Mouse (Mus musculus): ENCODE measurements around the gene Apod.

The Apod gene

DNA sequence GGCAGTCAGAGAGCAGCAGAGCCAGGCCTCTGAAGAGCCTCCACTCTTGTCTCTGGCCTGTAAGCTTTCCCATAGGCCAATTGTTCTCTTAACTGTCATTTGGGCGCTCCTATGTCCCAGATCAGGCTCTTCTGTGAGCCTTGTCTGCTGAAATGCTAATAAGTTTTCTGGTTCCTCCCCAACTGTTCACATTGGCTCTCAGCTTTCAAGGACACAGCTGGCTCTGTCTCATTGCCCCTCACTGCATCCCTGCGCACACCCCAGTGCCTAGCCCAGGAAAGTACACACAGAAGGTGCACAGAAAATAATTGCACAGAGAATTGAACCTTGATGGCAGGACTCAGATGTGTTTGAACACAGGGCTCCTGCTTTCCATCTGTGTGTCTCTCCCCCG, 14.7 kb downstream of the Apod start:
- no peak for TF ChIP-seq GATA4 (IDR thresholded peaks at IDR 0.05; ENCODE audit: insufficient replicate concordance, low read length)

DNA sequence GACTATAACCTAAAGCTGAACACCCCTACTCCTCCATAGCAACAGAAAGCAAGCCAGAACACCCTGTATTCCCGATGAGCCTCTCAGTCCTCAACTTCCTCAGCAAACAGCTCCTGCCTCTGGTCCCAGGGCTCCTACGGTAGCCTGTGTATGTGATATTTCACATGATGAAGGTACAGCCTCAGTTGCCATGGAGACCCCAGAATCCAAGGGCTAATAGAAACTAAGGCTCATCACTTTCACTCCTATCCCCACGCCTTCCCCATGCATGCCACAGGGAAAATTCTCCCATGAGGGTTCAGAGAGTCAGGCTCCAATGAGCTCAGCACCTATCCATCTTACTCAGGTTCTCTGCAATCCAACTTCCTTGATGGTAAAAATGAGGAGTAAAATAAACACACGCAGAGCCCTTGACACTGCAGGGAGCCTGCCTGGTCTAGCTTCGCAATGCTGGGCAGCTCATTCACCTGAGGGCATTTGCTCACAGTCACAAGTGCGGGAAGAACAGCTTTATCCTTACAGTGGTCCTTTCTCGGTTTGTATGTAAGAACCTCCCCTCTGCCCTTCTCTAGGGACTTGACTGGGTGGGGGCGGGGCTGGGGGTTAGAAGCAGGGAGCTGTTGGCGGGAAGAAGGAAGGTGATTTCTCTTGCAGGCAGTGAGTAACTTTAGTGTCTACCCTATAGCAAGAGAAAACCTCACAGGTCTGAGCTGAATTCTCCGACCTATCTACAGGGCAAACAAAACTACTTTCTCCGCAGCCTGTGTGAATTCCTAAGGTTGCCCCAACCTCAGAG, 15.2 kb downstream of the Apod start:
- no peak for TF ChIP-seq GATA4 (IDR thresholded peaks at IDR 0.05; ENCODE audit: insufficient replicate concordance, low read length)

DNA sequence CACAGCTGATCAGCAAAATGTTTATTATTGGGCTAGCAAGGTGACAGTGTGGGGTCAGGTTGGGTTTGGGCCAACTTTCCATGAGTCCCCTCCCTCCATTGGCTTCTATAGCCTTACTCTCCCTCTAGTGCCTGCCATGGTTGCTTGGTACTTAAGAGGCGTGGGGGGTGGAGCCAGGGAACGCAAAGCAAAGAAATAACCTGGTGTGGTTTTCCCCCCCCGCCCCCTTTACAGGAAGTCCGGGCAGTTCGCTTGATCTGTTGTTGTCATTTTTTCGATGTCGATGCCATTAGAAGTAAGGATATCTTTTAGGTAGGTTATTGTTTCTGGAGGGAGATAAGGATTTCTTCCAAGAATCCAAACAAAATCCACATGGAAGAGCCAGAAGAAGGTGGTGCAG, 17.5 kb downstream of the Apod start:
- TF ChIP-seq GATA4 (IDR thresholded peaks at IDR 0.05; ENCODE audit: insufficient replicate concordance, low read length) = no peak

DNA sequence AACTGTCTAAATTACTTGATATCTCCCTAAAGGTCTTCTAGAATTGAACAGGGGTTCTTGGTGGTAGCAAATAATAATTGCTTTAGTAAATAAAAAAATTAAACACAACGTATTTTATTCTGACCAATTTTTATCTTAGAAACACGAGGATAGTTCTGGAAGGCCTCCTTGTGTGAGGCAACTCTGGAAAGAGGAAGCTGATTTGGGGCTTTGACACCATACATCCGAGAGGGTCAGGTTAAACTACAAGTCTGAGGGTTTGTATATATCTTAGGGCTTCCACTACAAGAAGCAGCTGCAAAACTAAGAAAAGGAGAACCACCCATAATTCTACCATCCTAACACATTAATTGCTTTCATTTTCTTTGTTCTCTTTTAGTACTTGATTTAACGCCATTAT, 20.8 kb downstream of the Apod start:
- TF ChIP-seq GATA4 (IDR thresholded peaks at IDR 0.05; ENCODE audit: insufficient replicate concordance, low read length) = no peak

DNA sequence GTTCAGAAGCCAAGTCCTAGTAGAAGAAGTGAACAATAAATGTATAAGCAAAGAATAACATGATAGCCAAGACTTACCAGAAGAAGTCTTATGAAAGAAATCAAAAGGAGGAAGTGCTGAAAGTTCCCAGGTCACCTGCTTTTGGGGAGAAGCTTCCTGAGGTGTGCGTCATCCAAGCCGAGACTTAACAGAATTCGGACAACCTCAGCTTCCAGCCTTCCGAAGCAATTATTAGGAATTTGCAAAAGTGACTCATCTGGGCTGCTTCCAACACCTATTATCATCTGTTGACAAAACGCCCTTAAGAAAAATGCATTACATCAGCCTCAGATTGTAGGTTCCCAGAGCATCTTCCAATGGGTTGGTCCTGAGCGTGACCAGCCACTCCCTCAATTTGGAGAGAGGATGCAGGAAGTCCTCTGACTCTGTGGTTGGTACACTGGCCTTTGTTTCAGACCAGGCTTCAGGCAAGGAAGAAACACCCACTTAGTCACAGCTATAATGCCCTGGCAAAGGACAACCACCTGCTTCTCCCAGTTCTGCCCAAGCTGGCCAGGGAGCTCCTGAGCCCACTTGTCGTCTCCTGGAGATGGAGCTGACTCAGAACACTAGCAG, 23.8 kb downstream of the Apod start:
- TF ChIP-seq GATA4 (IDR thresholded peaks at IDR 0.05; ENCODE audit: insufficient replicate concordance, low read length) = no peak

DNA sequence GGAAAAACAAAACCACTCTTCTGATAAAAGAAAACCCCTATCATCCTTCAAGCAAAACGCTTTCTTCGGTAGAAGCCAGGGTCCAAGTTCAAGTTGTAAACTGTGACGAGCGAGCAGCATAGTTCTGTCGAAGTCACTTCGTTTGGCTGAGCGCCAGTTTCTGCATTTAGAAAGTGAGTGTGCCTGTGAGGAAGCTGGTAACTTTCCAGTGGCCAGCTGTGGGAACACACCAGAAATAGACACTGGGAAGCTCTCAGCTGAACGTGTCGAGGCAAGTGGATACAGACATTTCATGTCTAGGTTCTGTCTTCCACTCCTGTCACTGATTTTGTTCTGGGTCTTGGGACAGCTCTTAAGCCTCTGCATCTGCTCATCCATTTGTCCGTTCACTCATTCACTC, 24.3 kb downstream of the Apod start:
- no peak for TF ChIP-seq GATA4 (IDR thresholded peaks at IDR 0.05; ENCODE audit: insufficient replicate concordance, low read length)

DNA sequence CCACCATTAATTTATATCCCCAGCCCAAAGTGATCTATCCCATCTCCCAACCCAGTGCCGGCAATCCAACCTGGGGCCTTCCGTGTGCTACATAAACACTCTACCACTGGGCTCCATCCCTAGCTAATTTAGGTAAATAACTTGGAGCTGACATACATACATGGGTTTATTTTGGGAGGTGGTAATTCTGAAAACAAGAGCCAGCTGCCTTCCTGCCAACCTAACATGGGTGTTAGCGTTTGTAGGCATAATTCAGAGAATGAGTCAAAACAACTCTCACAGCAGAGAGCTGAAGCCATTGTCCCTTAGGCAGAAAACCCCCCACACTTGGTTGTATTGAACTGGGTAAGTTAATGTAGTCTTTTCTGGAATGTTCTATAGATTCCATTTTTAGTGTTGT, 26.9 kb downstream of the Apod start:
- TF ChIP-seq GATA4 (IDR thresholded peaks at IDR 0.05; ENCODE audit: insufficient replicate concordance, low read length) = no peak

DNA sequence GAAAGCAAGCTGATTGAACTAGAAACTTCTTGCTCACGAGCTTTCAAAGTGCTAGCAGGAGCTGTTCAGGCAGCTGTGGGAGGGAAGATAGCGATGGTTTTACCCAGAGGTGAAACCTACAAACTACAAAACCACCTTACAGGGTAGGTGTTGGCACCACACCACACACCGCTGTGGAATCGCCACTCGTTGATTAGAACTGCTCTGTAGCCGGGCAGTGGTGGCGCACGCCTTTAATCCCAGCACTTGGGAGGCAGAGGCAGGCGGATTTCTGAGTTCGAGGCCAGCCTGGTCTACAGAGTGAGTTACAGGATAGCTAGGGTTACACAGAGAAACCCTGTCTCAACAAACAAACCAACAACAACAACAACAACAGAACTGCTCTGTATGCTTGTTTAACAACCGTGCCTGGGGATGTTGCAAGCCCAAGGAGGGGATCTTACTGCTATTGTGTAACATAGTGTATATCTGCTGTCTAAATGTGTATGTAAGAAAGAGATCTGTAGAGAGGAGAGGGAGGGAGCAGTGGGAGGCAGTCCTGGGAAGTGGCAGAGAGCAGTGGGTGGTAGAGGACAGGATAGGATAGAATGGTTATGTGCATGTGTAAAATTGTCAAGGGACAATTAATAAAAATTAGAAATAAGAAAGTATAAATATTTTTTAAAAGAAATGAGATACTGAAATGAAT, 27.7 kb downstream of the Apod start:
- no peak for TF ChIP-seq GATA4 (IDR thresholded peaks at IDR 0.05; ENCODE audit: insufficient replicate concordance, low read length)

DNA sequence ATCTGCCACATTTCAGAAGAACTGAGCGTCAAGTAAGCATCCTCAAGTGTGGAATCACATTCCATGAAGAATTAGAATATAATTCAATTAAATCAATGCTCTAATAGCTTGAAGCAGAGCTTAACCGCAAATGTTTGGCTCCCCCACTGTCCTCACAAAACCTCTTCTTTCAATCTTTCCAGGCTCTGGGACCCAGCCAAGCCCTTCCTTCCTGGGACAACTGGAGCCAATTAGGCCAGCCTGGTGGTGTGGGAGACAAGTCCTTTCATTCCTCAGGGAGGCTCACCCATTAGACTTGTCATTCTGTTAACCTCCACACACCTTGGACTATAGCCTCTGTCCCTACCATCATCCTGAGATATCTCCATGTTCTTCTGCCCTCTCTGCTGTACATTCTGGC, 32.6 kb downstream of the Apod start:
- no peak for TF ChIP-seq GATA4 (IDR thresholded peaks at IDR 0.05; ENCODE audit: insufficient replicate concordance, low read length)

DNA sequence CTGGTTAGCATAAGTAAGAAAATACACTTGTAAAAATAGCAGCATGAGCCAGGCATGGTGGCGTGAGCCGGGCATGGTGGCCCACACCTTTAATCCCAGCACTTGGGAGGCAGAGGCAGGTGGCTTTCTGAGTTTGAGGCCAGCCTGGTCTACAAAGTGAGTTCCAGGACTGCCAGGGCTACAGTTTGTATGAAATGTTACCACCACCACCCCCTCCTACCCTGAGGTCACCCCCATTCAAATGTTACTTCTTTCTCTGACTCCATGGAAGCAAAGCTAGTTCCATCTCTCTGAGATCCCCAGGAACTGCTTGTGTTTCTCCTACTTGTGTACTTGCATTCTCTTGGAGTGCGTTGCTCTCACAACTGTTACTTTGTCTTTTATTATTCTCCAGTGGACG, 34.4 kb downstream of the Apod start:
- TF ChIP-seq GATA4 (IDR thresholded peaks at IDR 0.05; ENCODE audit: insufficient replicate concordance, low read length) = no peak

DNA sequence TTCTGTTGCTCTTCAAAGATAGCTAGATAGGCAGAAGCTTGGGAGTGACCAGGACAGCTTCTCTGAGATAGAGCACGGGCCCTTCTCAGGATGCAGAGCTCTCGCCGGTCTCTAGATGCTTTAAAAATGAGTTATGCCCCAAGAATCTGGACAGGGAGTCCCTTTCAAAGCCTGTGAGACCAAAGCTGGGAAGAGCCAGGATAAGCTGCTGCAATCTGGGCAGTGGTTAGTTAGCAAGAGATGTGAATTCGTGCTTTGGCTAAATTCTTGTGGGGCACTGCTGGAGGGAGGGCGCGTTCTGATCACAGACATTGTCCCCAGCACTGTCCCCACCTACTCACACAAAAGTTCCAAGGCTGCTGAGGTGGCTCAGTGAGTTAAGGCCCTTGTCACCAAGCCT, 36.0 kb downstream of the Apod start:
- no peak for TF ChIP-seq GATA4 (IDR thresholded peaks at IDR 0.05; ENCODE audit: insufficient replicate concordance, low read length)

DNA sequence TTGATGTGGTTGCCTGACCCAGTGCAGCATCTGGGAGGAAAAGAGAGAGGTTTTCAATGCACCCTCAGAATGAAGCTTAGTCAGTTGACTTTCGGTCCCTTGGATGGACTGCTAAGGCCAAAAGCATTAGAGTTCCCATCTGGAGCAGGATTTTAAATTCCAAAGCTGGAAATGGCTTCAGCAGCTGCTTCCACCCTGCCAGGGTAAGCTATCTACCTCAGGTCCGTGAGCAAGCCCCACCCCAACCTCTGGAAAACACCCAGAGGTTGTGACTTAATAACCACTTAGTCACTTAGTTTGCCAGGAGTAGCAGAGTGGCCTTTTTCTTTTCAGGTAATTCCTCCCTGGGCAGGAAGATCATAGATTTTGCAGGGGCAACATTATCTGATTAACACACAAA, 36.5 kb downstream of the Apod start:
- TF ChIP-seq GATA4 (IDR thresholded peaks at IDR 0.05; ENCODE audit: insufficient replicate concordance, low read length) = no peak

DNA sequence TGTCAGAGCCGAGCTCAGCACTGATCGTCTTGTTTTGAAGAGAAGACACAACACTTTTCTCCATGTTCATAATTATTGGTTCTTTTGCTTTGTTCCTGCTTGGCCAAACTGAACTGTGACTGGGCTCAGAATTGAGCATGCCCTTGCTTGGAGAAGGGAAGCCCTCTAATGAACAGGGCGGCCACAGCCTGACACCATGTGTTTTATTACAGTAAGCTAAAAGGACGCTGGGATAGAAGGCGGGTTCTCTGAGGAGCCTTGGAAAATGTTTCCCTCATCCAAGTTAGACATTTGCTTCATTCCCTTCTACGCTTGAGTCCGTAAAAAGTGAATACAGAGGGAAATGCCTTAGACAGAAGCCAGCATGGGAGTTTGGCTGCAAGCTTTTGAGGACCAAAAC, 37.6 kb downstream of the Apod start:
- no peak for TF ChIP-seq GATA4 (IDR thresholded peaks at IDR 0.05; ENCODE audit: insufficient replicate concordance, low read length)

DNA sequence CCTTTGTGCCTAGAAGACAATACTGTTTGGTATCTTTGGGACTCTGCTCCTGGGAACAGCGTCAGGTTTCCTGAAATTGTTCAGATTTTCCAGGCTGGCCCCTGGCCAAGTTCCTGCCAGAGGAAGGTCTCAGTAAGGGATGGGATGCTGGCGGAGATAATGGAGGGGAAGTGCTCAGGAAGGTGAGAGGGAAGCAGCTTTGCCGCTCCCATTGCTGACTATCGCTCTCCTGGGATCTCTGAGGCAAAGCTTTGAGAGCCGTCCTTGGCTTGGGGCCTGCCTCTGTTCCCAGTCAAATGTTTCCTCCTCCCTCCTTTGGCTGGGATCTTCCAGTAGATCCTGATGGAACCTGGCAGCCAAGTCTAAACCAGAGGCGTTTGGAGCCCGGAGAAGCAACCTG, 38.1 kb downstream of the Apod start:
- peak; percentile 97 for TF ChIP-seq GATA4 (IDR thresholded peaks at IDR 0.05; ENCODE audit: insufficient replicate concordance, low read length)

DNA sequence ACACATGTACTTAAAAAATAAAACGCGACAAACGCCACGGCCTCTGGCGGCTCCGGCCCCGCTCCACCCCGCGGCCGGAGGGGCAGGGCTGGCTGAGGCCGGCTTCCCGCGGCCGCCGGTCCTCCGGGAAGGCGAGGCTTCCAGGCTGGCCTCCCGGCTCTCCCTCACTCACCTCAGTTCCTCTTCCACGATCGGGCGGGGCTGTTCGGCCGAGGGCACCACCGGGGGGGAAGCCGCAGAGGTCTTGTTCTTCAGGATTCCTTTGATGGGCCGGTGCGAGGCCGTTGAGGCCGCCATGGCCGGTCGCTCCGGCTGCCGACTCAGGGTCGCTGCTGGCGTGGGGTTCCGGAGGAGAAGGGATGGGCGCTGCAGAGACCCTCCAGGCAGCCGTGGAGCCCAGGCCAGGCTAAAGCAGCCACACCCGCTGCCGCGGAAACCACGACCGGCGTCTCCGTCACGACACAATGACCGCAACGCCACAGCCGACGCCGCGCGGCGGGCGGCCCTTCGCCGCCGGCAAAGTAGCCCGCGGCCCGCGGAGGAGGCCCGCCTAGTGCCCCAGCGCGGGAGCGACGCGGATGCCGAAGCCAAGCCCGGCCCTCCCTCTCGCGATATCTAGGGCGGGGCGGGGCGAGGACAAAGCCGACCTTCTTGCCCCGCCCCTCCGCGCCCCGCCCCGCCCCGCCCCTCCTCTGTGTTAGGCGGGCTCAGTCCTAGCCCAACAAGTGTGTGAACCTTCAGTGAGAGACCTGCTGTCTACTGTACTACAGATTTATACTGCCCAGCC, 39.7 kb downstream of the Apod start, which contains the start of gene Ppp1r2:
TSS of gene Ppp1r2 (minus strand) at position 604 of the 787 bp plus-strand sequence.
- no peak for TF ChIP-seq GATA4 (IDR thresholded peaks at IDR 0.05; ENCODE audit: insufficient replicate concordance, low read length)
